Mouse (Mus musculus): ENCODE measurements around the gene Nkx2-4.

The Nkx2-4 gene

DNA sequence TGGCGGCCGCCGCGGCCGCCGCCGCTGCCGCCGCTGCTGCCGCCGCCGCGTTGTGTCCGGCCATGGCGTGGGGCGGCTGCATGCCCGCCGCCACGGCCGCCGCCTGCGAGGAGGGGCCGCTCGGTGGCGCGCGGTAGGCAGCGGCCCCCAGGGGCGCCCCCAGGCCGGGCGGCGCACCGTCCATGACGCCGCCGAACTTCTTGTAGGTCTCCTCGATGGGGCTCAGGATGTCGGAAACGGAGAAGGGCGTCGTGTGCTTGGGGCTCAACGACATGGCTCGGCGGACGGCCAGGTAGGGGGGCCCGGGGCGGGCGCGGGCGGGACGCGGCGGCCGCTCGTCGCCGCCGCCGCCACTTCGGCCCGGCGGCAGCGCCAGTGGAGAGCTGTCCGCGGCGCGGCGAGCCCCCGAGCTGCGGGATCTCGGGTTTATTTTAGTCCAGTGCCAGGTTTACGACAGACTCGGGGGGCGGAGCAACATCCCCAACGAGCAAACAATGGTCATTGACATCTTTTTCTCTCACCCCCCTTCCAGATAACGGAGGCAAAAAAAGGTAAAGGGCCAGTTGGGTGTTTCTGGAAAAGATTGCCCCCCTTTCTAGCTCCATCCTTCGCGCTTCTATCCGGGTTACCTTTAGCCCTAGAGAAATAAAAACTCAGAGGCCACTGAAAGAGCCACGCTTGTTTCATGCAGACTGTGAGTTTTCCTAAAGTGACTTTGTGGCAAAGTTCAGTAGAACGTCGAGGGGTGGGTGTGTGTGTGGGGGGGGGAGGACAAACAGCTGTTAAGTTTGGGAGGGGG is at the start of gene Nkx2-4:
Nkx2-4 (minus strand) TSS at position 374 of the 799 bp plus-strand sequence.
- no peak for DNase-seq

DNA sequence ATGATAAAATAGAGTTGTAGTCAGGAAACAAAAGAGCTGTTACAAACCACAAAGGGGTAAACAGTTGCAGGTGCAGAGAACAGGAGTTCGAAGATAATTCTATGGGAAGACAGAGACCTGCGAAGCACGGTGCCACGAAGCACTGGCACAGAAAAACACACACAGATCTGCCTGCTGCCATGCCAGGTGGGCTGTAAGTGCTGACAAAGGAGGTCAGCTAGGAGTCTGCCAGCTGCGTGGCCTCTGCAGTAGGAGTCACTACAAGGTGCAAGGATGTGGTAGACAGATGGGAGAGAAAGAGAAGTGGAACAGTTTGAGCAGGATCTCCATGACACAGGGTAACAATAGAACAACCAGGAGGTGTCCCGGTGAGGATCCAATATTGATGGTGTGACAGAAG is 42.1 kb upstream of the Nkx2-4 start:
- DNase-seq = no peak

DNA sequence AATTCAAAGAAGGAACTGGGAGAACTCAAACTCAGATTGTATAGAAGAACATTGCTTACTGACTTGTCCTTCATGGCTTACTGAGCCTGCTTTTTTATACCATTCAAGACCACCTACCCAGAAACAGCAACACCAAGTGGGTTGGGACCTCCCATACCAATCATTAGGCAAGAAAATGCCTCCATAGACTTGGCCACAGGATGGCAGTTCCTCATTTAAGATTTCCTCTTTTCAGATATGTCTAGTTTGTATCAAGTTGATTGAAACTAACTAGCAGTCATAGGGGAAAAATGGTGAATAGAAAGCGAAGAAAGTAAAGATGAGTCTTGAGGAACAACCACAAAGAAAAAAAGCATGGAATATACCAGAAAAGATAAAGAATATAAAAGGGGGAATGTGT is 34.5 kb upstream of the Nkx2-4 start:
- no peak for DNase-seq

DNA sequence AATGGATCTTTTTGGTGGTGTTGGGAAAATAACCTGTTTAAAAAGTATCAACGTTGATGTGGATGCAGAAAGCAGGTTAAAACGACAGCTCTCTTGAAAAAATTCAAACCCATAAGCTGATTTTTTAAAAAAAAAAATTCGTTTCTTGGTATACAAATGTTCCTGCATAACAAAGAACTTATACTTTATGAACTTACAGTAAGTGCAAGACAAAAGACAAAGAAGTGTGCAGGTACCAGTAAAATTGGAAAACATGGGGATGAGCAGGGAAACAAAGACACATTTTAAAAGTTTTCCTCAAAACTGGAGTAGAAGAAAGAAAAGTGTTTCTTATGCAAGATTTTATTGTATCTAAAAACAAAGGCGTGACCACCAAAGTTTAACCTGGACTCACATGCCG is 1.2 kb upstream of the Nkx2-4 start:
- no peak for DNase-seq

DNA sequence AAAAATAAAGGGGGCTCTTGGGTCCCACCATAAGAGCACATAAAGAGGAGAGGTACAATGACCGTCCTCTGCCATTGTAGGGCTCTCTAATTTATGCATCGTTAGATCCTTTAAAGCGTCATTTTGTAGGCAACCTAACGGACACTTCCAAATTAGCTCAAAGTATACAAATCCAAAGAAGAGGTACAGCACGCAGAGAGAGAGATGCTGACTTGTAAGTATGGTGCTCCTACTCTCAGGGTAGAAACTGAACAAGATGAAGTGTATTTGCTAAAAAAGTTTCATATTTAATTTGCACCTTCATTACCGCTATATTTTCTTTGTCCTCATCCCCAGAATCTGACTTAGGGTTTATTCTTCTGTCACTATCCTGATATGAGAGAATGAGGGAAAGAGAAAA is 692 bp upstream of the Nkx2-4 start:
- DNase-seq = no peak

DNA sequence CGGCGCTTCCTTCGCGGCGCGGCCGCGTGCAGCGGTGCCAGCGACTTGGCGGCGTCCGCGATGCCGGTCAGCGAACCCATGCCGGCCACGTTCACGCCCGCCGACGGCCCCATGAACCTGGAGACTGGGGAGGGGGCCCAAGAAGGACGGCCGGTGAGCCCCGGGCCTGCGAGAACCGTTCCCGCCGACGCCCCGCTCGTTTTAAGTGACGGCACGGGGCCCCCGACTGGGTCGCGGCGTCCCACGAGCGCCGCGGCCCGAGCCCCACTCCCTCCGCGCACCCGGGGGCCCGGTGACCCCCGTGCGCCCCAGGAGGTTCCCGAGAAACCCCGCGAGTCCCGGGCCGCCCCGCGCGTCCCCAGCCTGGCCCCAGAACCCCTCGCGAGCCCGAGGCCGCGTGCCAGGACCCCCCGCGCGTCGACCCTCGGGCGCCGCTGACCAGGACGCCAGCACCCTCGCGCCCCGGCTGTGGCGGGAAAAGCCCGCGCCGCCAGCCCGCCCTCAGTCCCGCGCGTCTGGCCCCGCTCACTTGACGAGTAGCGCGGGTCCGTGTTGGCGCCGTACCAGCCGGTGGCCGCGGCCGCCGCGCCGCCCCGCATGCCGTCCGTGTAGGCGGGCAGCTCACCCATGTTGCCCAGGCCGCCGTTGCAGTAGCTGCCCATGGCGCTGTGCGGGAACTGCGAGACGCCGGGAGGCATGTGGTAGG is 726 bp downstream of the Nkx2-4 start:
- no peak for DNase-seq

DNA sequence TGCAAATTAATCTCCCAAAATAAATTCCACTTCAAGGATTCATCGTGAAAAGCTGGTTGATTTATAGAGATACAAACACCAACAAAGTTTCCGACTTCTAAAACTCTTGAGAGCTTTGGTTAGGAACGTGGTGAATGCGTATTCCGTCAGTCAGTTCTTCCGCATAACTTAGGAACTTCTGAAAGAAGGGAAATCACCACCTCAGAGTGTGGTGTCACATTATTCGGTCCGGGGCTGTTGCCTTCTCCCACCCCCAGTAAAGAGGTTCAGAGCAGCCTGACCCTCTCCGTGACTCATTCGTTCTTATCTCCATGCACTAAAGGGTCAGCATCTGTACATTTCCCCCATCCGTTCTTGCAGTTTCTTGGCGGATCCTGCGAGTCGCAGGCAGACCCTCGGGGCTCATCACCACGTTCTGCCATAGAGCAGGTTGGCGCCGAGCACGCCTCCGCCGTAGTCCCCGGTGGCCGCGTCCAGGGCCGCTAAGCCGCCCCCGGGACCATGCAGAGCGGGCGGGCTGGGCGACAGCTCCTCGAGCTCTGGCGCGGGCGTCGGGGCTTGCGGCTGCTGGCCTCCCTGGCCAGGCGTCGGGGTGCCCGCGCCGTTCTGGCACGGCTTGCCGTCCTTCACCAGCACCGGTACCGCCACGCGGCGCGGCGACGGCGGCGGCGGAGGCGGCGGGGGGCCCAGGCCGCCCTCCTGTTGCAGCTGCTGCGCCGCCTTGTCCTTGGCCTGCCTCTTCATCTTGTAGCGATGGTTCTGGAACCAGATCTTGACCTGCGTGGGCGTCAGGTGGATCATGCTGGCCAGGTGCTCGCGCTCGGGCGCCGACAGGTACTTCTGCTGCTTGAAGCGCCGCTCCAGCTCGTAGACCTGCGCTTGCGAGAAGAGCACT is 1.5 kb downstream of the Nkx2-4 start:
- DNase-seq = no peak

DNA sequence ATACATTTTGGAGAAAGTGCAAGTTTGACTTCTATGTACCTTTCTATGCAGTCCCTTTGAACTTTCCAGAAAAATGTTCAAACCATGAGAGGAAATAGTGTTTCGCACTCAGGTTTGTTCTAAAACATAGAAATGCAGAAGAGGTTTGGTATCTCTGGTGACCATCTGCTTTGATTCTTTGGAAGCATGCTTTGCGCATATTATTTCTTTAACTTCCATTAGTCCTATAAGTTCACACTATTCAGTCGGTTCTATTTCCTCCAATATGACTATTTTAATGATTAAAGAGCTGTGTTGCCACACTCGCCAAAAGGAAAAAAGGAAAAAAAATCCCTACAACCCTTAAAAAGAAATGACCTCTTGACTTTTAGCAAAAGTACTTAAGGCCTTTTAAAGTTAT is 2.9 kb downstream of the Nkx2-4 start:
- no peak for DNase-seq

DNA sequence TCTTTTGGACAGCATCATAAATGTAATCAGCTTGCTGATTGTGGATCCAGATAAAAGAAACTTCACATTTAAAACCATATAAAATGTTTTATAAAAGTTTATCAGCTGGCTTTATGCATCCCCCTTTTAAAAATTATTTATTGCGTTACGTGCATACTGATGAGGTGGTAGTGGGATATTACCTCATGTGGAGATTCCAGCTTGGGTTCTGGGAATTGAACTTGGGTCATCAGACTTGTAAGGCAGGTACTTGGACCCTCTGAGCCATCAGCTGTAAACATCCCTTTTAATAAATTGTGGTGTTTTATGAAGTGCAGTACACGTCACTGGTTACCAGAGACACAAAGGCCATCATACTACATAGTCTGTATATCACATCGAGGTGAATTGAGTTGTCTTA is 10.8 kb downstream of the Nkx2-4 start:
- DNase-seq = no peak

DNA sequence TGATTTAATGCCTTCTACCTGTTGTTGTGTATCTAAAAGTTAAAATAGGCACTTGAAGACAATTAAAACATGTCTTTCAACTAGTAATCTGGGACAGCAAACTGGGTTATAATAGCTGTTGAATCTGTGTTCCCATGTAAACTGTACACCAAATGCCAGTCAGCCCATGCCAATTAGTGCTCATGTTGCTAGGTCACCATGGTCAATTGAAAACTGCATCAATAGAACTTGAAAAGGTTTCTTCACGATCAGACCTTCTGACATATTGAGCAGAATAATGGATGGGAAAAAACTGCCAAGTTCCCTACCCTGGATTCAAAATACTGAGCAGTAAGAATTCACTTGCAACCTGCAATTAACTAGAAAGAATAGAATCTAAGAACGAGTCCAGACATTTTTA is 11.3 kb downstream of the Nkx2-4 start:
- DNase-seq = no peak

DNA sequence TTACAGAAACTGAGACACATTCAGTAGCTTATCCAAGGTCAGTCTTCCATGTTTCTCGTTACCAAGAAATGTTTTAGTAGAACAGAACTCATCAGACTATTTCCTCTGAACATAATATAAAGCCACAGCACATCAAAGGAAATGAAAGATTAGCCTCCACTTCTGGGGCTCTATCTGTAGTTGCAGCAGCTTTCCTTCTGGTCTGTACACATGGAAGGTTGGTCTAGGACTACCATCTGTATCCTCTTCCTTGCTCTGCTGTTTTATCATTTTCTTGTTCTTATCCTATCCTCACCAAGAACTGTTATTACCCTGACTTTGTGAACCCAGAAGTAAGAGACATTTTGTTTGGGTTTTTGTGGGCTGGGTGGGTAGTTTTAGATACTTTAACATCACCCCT is 14.9 kb downstream of the Nkx2-4 start:
- no peak for DNase-seq

DNA sequence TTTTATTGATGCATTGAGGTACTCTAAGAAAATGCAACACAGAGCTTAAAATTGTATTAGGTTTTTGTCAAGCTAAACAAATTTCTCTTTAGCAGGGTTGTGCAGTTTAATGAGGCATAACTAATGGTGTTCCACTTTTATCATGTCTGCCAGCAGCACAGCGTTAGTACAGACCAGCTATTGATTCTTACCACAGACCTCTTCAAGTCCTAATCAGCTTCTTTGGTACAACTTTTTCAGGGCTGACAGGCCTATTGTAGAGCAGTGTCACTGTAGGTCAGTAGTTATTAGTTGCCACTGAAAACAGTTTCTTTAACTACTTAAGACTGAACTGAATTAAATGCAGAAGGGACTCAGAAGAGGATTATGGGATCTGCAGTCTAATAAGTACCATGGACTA is 16.2 kb downstream of the Nkx2-4 start:
- DNase-seq = no peak

DNA sequence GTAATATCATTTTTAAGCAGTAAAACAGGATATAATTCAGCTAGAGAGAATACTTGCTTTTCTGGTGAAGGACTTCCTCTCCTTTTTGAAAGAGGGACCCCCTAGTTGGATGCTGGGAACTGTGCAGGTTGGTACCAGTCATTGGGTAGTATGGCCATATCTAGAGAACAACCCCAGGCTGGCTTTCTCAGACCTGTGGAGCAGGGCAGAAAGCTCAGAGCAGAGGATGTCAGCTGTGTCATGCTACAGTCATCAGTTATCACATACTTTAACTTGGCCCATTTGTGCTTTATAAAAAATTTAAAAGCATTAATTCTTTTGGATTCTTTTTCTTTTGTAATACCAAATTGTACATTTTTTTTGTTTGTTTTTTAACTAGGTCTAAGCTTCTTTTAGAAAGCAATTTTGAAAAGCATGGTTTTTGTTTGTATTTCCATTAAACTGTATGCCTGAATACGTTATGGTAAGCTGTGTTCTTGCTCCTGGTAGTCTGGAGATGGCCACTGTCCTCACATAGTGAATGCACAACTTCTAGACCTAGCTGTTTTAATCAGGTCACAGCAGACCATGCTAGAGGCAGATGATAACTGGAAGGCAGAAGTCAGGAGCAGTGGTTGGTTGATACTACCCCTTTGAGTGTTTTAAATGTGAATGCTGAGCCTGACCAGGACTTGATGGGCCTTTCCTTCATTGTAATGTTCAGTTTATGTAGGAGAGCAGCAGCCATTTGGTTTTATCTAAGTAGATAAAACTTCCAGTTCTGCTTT is 17.6 kb downstream of the Nkx2-4 start:
- no peak for DNase-seq

DNA sequence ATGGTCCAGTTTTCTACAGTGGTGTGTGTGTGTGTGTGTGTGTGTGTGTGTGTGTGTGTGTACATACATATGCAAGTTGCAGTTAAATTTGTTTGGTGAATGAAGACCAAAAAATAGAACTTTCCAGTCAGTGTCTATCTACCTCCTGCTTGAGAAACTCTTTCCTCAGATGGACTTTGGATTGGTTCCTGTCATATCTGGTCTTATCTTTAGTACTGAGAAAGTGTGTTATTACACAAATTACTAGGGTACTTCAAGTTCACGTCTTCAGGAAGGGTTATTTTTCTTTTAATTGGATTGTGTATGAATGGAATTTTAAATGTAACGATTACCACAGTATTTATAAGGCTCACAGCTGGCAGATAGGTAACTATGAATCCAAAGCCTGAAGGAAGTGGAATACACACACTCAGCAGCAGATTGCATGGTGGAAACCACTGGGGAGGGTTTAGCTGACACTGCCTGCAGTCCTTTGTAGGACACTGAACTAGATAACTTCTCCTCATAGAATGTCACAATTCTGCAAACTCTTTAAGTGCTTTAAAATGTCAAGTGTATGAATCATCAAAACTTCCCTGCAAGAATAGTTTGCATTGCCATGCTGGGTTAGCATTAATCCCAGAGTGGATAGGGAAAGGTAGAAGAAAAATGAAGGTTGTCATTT is 31.9 kb downstream of the Nkx2-4 start:
- DNase-seq = no peak

DNA sequence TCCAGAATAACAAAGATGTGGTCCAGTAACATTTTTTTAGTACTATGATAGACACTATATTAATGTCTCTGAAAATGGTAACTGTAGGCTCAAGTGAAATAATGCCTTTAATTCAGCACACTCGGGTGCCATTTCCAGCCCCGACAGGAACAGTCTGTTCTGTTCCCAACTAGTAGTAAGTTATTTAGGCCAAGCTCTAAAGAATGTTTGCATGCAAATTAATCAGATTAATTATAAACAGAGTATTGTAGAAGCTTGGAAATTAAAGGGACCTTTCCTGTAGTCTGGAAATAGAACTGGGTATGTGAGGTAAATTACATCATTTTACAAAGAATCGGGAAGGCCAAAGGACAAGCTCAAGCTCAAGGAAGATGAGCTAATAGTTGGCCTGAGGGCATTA is 38.2 kb downstream of the Nkx2-4 start:
- DNase-seq = no peak

DNA sequence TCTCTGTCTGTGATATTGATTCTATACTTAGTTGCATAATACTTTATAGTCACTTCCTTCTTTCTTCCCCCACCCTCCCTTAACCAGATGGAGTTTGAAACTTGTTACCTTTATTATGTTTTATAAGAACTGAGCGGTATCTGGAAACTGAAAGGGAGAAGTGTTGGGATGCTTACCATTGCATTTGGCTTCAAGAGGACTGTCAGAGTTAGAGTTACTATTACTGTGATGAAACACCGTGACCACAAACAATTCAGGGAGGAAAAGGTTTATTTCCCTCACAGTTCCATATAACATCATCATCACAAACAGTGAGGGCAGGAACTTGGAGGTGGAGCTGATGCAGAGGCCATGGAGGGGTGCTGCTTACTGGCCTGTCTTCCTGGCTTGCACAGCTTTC is 49.4 kb downstream of the Nkx2-4 start:
- DNase-seq = no peak

Data from right cerebral cortex, postnatal 14 days (tissue).